Mouse (Mus musculus): ENCODE results near the gene Hand2.

The Hand2 gene

GRCm38 (mm10) chr8:57320851-57321743 is at the start of gene Hand2:
Gene Hand2 (plus strand): TSS chr8:57320983.
- no peak for DNase-seq

GRCm38 (mm10) chr8:57273055-57273454 is 47.7 kb upstream of the Hand2 start:
- no peak for DNase-seq

- no peak for DNase-seq
Measured at GRCm38 (mm10) chr8:57293441-57293840, 27.3 kb upstream of the Hand2 start.

GRCm38 (mm10) chr8:57303513-57303912 is 17.3 kb upstream of the Hand2 start:
- no peak for DNase-seq

GRCm38 (mm10) chr8:57304944-57305343 is 15.8 kb upstream of the Hand2 start:
- no peak for DNase-seq

DNA sequence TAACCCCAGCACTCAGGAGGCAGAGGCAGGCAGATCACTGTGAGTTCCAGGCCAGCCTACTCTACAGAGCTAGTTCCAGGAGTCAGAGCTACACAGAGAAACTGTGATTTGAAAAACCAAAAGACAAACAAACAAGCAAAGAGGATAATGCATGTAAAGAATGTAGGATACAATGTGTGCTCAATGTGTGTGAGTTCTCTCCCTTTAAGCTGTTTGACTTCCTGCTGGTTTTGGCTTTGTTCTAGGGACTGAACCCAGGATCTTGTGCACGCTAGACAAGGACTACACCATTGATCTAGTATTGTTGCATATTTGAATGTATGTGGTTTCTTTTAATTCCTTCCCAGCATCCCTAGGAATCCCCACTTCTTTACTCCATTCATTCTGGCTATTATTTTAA is 14.3 kb upstream of the Hand2 start:
- no peak for DNase-seq

GRCm38 (mm10) chr8:57309844-57310485 is 10.8 kb upstream of the Hand2 start:
- no peak for DNase-seq

- DNase-seq = no peak
Measured at GRCm38 (mm10) chr8:57312031-57312981, 8.5 kb upstream of the Hand2 start.

DNA sequence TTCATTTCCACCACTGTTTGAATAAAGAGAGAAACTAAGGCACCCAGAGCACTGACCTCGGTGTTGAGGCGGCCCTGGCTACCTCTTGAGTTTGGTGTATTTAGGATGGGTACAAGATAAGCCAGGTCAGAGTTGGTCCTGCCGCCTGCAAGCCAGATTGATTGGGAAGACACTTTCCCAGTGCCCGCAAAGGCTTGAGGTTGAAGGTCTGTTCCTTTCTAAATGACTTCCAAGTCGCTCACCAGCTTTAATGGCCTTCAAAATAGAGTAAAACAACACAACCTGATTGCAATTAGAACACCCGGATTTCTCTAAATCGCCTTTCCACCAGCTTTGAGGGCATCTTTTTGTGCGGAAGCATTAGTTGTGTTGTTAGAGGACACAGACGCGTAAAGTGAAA is 7.2 kb upstream of the Hand2 start:
- no peak for DNase-seq

DNA sequence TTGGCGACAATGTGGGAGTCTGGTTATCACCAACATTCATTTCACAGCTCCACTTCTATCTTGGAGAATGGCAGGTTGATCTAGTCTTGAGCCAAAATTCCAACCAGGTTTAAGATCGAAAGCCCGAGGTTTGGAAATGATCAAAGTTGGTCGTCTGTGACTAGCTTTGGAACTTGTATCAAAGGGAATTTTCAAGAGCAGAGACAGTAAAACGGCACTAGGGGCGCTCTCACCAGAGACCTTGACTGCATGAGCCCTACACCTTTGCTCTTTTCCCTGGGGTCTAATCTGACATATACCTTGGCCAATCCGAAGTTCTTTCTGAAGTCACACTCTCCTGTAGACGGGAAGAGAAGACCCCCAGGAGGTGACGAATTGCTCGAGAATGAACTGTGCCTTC is 6.6 kb upstream of the Hand2 start:
- no peak for DNase-seq

DNA sequence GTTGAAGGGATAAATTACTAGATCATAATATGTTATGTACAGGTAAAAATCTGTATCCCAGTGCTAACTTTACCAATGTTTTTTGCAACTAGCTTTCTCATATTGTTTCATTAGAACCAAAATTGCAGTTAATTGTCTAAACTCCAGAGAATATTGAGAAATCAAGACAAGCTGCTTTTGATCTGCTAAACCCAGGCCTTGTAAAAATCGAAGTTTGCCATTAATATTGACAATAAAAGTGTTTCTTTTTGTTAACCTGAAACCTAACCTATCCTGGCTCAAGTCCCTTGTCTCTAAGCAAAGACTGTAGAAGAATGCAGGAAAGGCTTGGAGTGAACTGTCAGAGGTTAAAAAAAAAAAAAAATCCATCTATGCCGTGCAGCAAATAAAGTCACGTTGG is 5.3 kb upstream of the Hand2 start:
- no peak for DNase-seq

DNA sequence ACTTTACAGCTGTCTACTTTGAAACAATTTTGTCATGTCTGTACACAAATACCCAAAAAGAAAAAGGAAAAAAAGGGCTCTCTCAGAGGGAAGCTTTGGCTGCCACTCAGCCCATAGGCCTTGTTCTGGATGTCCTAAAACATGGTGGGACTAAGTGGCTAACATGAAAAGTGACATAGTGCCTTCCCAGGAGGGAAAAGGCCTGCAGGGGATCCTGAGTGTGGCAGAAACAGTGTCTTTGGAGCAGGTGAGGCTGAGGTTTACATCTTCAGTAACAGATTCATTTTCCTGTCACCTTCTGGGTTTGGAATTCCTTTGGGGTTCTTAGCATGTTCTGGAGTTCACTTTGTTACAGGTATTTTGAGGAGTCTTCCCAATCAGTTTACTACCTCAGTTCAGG is 3.7 kb upstream of the Hand2 start:
- DNase-seq = no peak

DNA sequence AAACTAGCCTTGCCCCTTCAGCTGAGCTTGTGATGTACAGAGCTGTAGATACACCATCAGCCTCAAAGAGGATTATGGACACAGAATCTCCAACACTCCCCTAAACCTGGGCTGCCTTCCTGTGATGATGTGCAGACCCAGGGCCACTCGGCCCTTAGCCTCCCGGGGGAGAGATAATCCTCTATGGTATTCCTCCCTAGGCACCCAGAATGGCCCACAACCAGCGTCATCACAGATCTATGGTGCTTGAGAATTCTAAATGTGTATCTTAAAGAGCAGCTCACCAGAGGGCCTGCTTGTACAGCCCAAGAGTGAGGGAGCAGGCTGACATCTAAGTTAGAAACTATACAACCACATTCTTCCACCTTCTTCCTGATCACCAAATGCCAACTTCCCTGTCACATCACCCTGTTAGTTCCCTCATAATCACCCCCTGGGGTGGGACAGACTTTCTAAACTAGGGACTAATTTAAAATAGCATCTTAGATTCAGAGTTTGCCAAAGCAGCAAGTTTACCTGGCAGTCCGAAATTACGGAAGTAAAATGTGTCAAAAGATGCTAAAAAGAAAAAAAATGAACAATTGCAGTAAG is 2.8 kb upstream of the Hand2 start:
- DNase-seq = no peak

GRCm38 (mm10) chr8:57319092-57319980 is 1.4 kb upstream of the Hand2 start:
- no peak for DNase-seq

GRCm38 (mm10) chr8:57319981-57320585 is 700 bp upstream of the Hand2 start:
- DNase-seq = no peak

- DNase-seq = no peak
Measured at GRCm38 (mm10) chr8:57321898-57322895, 1.4 kb downstream of the Hand2 start.

DNA sequence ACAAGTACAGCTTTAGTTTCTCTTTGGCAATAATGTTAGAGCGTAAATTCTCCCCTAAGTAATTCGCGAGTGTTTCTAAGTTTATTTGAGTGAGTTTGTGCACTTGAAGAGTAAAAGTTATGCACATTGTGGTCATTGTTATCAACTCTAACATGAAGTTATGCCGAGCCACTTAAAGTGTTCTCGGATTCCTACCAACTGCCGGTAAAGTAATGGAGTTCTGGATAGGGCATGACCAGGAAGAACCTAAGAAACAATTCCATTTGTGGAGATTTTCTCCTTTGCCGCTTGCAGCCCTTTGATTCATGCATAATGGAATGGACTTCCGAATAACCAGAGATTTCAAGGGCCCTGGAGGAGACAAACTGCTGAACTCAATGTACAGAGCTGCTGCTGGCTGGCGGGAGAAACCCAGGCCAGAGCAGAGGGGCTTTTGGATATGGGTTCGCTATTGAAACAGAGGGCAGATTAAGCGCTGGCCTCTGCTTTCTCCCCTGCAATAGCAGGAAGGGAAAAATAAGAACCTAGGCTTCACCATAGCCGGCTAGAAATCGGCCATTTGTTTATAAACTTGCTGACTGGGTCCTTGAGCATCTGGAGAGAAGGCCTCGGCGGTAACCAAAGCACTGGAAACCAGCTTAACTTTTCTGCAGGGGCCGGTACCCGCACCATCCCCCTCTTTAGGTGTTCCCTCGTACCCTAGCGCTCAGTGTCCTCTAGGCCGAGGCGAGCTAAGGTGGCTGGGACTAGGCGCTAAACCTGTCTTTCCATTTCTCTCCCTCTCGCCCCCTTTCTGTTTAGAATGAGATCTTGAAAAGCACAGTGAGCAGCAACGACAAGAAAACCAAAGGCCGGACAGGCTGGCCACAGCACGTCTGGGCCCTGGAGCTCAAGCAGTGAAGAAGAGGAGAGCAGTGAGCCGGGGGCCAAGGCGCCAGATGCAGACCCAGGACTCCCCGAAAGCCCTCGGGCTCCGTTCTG is 2.5 kb downstream of the Hand2 start:
- no peak for DNase-seq

- DNase-seq = no peak
Measured at GRCm38 (mm10) chr8:57324091-57324490, 3.3 kb downstream of the Hand2 start.

DNA sequence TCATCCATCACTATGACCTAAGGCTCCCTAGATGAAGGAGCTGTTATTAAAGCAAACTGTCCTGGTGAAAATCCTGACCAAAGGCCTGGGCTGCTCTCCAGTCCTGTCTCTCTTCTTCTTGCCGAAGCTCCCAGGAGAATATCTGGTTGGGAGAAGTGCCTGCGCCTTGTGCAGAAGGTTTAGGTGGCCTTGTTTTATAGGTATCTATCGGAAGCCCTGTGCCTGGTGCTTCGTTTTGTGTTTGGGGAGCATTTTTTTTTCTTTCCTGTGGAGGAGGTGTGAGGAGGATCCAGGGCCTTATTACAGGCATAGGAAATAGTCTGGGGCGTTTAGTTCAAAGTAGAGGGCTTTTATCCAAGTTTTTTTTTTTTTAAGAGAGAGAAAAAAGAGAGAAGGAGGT is 3.9 kb downstream of the Hand2 start:
- no peak for DNase-seq
